Mouse (Mus musculus) forebrain, embryonic 15.5 days (tissue): ENCODE measurements at regions not wholly inside any gene's neighbourhood (a gene's known extent, or its start where the extent isn't known, plus 50 kb on each side); places are given as distances from the start of the nearest gene placed in this dataset.
"Not testable (repeated sequence)": the region's sequence is repeated elsewhere in the genome, so short reads cannot be mapped to it uniquely, and the experiment has no call there.

Source experiments
- ATAC-seq: fragments of 200-750 bp; cut with Nextera tagmentation; replicated peaks from 2 replicates; pipeline ENCODE4 v1.8.0; 2017; ENCODE audit warnings: mild to moderate bottlenecking, moderate TSS enrichment, moderate library complexity
- H3K27ac ChIP-seq: fragments of 300-500 bp; sonication (generic); replicated peaks from 2 replicates; pipeline ENCODE4 v1.5.1; 2015; ENCODE audit warnings: mild to moderate bottlenecking, inconsistent platforms
- H3K27me3 ChIP-seq: fragments of 300-500 bp; sonication (generic); 2 replicates; pipeline ENCODE4 v1.6.1; 2015; ENCODE audit warnings: inconsistent platforms
- H3K36me3 ChIP-seq: fragments of 300-500 bp; sonication (generic); 2 replicates; pipeline ENCODE4 v1.6.1; 2015; ENCODE audit warnings: mild to moderate bottlenecking, inconsistent platforms
- H3K4me1 ChIP-seq: fragments of 300-500 bp; sonication (generic); 2 replicates; pipeline ENCODE4 v1.6.1; 2015; ENCODE audit warnings: inconsistent platforms
- H3K4me2 ChIP-seq: fragments of 300-500 bp; sonication (generic); replicated peaks from 2 replicates; pipeline ENCODE4 v1.6.1; 2015; ENCODE audit warnings: mild to moderate bottlenecking, inconsistent platforms
- H3K4me3 ChIP-seq: fragments of 300-500 bp; sonication (generic); 2 replicates; pipeline ENCODE4 v1.5.1; 2015; ENCODE audit warnings: mild to moderate bottlenecking, inconsistent platforms
- H3K9ac ChIP-seq: fragments of 300-500 bp; sonication (generic); replicated peaks from 2 replicates; pipeline ENCODE4 v1.6.1; 2015; ENCODE audit warnings: mild to moderate bottlenecking, inconsistent platforms
- H3K9me3 ChIP-seq: fragments of 300-500 bp; sonication (generic); 2 replicates; pipeline ENCODE4 v1.6.1; 2016; ENCODE audit warnings: inconsistent platforms
- WGBS: fragments of 180-500 bp; shearing (Covaris S2); methylation state at CpG from one replicate; pipeline ENCODE4 v1.1.7; 2015; ENCODE audit warnings: mixed read lengths; 5-methylcytosine and 5-hydroxymethylcytosine counted together

- Histone ChIP-seq H3K27me3 (no peaks in the 10 kb centered on the region), H3K36me3 (no peaks in the 10 kb centered on the region), H3K27ac (peak overlapping the region; percentile 27; the same call in 1 of the 2 replicates), H3K4me1 (peaks cover 8% of the 10 kb centered on the region), H3K4me2 (peak overlapping the region; percentile 56), H3K9ac (peak overlapping the region; percentile 24), H3K4me3 (peak overlapping the region; percentile 32), H3K9me3 (no peaks in the 10 kb centered on the region)
- WGBS, result 4% methylated on average over 11 of the region's 11 CpGs
- ATAC-seq, result peak; percentile 86
These were observed 94.7 kb downstream of the Cxxc4 start for GRCm38 (mm10) chr3:134330943-134331342.

- Histone ChIP-seq H3K4me1 (peaks cover 8% of the 10 kb centered on the region), H3K27ac (peak overlapping the region; percentile 27; the same call in 1 of the 2 replicates), H3K4me3 (peak overlapping the region; percentile 32), H3K9me3 (no peaks in the 10 kb centered on the region), H3K36me3 (no peaks in the 10 kb centered on the region), H3K9ac (peak overlapping the region; percentile 24), H3K4me2 (peak overlapping the region; percentile 56), H3K27me3 (no peaks in the 10 kb centered on the region)
- peak; percentile 92 for ATAC-seq
- WGBS, result 15% methylated on average over 16 of the region's 16 CpGs
These were observed 95.3 kb downstream of the Cxxc4 start for GRCm38 (mm10) chr3:134331499-134332153.

- H3K9ac ChIP-seq, H3K27me3 ChIP-seq, H3K27ac ChIP-seq, H3K4me1 ChIP-seq, H3K9me3 ChIP-seq, ATAC-seq, H3K4me2 ChIP-seq, H3K4me3 ChIP-seq, H3K36me3 ChIP-seq: not testable (repeated sequence)
- WGBS, result 93% methylated on average over 3 of the region's 3 CpGs
These were observed 102.9 kb downstream of the Cxxc4 start for GRCm38 (mm10) chr3:134339093-134339695.

GRCm38 (mm10) chr3:134365948-134366347 is 129.7 kb downstream of the Cxxc4 start:
- Histone ChIP-seq H3K4me3 (no peak overlapping the region), H3K4me2 (no peak overlapping the region), H3K9ac (no peak overlapping the region), H3K36me3 (no peaks in the 10 kb centered on the region), H3K27me3 (no peaks in the 10 kb centered on the region), H3K27ac (no peak overlapping the region), H3K9me3 (no peaks in the 10 kb centered on the region), H3K4me1 (no peaks in the 10 kb centered on the region)
- 91% methylated on average over 4 of the region's 4 CpGs for WGBS
- ATAC-seq, result no peak

GRCm38 (mm10) chr3:134366761-134367160 is 130.5 kb downstream of the Cxxc4 start:
- no peaks in the 10 kb centered on the region for H3K4me1 ChIP-seq
- no peak overlapping the region for H3K4me2 ChIP-seq
- no peak overlapping the region for H3K9ac ChIP-seq
- no peak for ATAC-seq
- 86% methylated on average over 3 of the region's 3 CpGs for WGBS
- H3K36me3 ChIP-seq, result no peaks in the 10 kb centered on the region
- H3K27ac ChIP-seq, result no peak overlapping the region
- no peaks in the 10 kb centered on the region for H3K9me3 ChIP-seq
- H3K27me3 ChIP-seq, result no peaks in the 10 kb centered on the region
- no peak overlapping the region for H3K4me3 ChIP-seq

GRCm38 (mm10) chr3:134368591-134368990 is 132.3 kb downstream of the Cxxc4 start:
- Histone ChIP-seq H3K36me3 (no peaks in the 10 kb centered on the region), H3K9me3 (no peaks in the 10 kb centered on the region), H3K9ac (no peak overlapping the region), H3K4me3 (no peak overlapping the region), H3K4me2 (no peak overlapping the region), H3K27me3 (no peaks in the 10 kb centered on the region), H3K27ac (no peak overlapping the region), H3K4me1 (no peaks in the 10 kb centered on the region)
- ATAC-seq, result no peak

GRCm38 (mm10) chr3:134369126-134369525 is 132.8 kb downstream of the Cxxc4 start:
- H3K9me3 ChIP-seq, result no peaks in the 10 kb centered on the region
- no peak overlapping the region for H3K4me3 ChIP-seq
- no peak overlapping the region for H3K9ac ChIP-seq
- H3K4me1 ChIP-seq, result no peaks in the 10 kb centered on the region
- no peaks in the 10 kb centered on the region for H3K36me3 ChIP-seq
- no peak overlapping the region for H3K4me2 ChIP-seq
- no peaks in the 10 kb centered on the region for H3K27me3 ChIP-seq
- 61% methylated on average over 4 of the region's 4 CpGs for whole genome bisulfite sequencing
- ATAC-seq, result no peak
- no peak overlapping the region for H3K27ac ChIP-seq

- Histone ChIP-seq H3K27me3 (no peaks in the 10 kb centered on the region), H3K4me1 (no peaks in the 10 kb centered on the region), H3K4me3 (no peak overlapping the region), H3K36me3 (no peaks in the 10 kb centered on the region), H3K9ac (no peak overlapping the region), H3K9me3 (no peaks in the 10 kb centered on the region), H3K4me2 (no peak overlapping the region), H3K27ac (no peak overlapping the region)
- no peak for ATAC-seq
- WGBS, result 76% methylated on average over 2 of the region's 2 CpGs
These were observed 143.3 kb downstream of the Cxxc4 start for GRCm38 (mm10) chr3:134379549-134379948.

GRCm38 (mm10) chr3:134390472-134391336 is 154.4 kb downstream of the Cxxc4 start:
- H3K4me2 ChIP-seq, result no peak overlapping the region
- no peak overlapping the region for H3K9ac ChIP-seq
- no peak overlapping the region for H3K4me3 ChIP-seq
- no peaks in the 10 kb centered on the region for H3K27me3 ChIP-seq
- 31% methylated on average over 4 of the region's 4 CpGs for WGBS
- no peaks in the 10 kb centered on the region for H3K36me3 ChIP-seq
- 0 out of 2 replicates have a peak, but pooled peaks cover 5% of the 10 kb centered on the region for H3K4me1 ChIP-seq
- H3K9me3 ChIP-seq, result no peaks in the 10 kb centered on the region
- no peak overlapping the region for H3K27ac ChIP-seq
- ATAC-seq, result peak; percentile 96

GRCm38 (mm10) chr3:134400395-134401090 is 164.3 kb downstream of the Cxxc4 start:
- no peak overlapping the region for H3K4me3 ChIP-seq
- no peaks in the 10 kb centered on the region for H3K36me3 ChIP-seq
- H3K9ac ChIP-seq, result no peak overlapping the region
- H3K27me3 ChIP-seq, result no peaks in the 10 kb centered on the region
- 56% methylated on average over 4 of the region's 4 CpGs for WGBS
- no peak overlapping the region for H3K4me2 ChIP-seq
- ATAC-seq, result no peak
- H3K27ac ChIP-seq, result no peak overlapping the region
- H3K4me1 ChIP-seq, result no peaks in the 10 kb centered on the region
- H3K9me3 ChIP-seq, result no peaks in the 10 kb centered on the region

GRCm38 (mm10) chr3:134415606-134416328 is 179.5 kb downstream of the Cxxc4 start:
- Histone ChIP-seq H3K9ac (no peak overlapping the region), H3K4me1 (no peaks in the 10 kb centered on the region), H3K27me3 (no peaks in the 10 kb centered on the region), H3K4me2 (no peak overlapping the region), H3K9me3 (no peaks in the 10 kb centered on the region), H3K27ac (no peak overlapping the region), H3K36me3 (no peaks in the 10 kb centered on the region), H3K4me3 (no peak overlapping the region)
- no peak for ATAC-seq
- WGBS, result 77% methylated on average over 17 of the region's 17 CpGs
